Mouse (Mus musculus) forelimb bud, embryonic 11.5 days (tissue): ENCODE data around the gene Tas2r135.

Experiments used
- DNase-seq: peaks from one replicate; pipeline ENCODE4 v3.0.0-alpha.2; 2012; ENCODE audit warnings: low read depth, low spot score

Gene Tas2r135

DNA sequence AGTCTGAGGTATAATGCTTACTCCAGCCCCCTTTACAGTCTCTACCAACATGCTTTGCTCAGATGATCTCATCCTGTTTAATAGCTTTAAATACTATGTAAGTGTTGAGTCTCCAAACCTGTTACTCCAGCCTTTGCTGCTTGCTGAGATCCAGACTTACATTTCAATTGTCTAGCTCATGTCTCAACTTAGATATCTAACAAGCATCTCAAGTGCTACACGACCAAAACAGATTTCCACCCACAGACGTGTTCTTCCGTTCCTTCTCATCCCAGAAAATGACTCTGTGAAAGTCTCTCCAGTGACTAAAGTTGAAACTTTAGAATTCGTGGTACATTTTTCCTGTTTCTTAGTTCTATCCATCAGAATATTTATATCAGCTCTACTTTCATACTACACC, 21.1 kb downstream of the Tas2r135 start:
- no peak for DNase-seq

DNA sequence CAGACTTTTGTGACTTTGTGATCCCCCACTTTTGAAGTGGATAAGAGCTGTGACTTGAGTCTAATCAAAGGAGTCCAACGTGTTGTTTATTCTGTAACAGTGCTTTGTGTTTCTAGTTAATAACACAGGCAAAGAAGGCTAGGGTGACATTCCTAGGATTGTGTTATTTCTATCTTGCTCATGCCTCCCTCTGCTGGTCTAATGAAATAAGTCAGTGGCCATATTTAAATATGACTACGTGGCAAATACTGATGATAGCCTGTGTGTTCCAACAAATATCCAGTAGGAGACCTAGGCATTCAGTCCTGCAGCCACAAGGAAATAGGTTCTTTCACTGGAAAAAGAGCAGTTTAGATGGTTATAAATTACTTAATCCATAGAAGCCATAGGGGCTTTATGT, 28.3 kb downstream of the Tas2r135 start:
- DNase-seq = no peak

DNA sequence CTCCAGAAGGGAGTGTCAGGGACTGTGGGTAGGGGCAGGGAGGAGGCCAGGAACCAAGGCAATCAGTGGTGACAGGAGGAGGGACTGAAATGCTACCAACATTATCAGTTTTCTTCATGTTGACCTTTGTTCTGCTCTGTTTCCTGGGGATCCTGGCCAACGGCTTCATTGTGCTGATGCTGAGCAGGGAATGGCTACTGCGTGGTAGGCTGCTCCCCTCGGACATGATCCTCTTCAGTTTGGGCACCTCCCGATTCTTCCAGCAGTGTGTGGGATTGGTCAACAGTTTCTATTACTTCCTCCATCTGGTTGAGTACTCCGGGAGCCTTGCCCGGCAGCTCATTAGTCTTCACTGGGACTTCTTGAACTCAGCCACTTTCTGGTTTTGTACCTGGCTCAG, 29.2 kb downstream of the Tas2r135 start, which contains the start of gene Tas2r126:
TSS of gene Tas2r126 (plus strand) at position 90 of the 400 bp plus-strand sequence.
- no peak for DNase-seq

DNA sequence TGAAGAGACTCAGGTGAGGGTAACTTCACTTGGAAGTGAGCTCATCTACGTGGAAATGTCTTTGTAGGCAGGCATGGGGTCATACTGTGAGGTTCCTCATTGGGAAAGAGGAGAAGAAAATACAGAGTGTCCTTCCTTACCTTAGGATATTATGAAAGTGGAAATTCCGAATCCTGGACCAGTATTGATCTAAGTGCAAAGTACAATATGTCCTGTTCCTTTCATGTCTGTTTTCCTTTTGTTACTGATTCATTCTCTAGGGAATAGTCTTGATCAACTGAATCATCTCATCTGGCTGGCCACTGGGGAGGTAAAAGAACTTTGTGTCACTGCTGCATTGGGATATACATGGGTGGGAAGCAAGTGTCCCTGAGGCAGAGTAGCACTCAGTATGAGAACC, 30.3 kb downstream of the Tas2r135 start:
- no peak for DNase-seq

DNA sequence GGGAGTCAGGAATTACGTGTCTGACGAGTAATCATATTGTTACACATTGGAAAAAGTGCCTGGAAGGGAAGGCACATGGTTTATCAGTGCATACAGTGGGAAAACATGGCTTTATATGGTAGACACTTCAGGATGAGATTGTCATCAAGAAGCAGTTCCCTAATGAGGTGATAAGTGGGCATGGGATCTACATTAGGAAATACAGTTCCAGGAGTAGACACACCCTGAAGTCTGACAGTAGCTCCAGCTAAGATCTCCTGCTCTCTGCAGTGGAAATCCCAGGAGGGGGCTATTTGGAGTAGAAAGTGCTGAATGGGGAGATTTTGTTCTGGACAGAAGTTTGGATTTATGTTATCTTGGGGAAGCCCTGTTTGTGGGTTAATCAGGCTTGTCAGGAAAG, 36.2 kb downstream of the Tas2r135 start:
- no peak for DNase-seq

DNA sequence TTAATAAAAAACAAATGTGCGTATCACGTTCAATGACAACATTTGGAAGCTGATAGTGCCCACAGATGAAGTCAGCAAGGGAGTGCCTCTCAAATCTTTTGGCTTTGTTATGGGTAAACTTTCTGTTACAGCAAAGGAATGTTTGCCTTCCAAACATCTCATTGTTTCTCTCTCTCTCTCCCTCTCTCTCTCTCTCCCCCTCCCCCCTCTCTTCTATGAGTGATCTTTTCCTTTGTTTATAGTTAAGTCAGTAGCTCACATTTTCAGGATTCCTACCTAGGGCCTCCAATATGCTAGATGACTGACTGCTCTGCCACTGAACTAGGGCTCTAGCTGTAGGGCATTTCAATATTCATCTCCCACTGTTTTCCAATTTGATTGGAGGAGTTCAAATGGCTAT, 39.3 kb downstream of the Tas2r135 start:
- no peak for DNase-seq

DNA sequence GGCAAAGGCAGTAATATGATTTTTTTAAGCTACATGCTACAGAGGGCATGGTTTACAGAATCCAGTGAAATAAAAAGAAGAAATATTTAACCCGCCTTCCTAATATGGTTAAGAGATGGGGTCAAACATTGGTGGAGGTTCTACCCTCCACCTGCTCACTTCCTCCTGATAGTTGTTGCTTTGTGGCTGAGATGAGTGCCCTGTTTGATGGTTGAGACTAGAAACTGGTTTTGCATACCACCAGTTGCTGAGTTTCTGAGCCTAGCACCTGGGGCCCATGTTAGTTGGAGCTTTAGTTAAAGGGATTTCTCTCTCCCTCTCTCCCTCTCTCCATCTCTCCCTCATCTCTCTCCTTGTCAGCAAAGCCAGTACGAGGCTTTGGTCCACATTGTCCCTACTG, 42.1 kb downstream of the Tas2r135 start:
- no peak for DNase-seq
